Mouse (Mus musculus) bone marrow, adult 2 months (tissue): ENCODE results near the gene Stard13.

Experiments
- CTCF ChIP-seq: fragments of 200-500 bp; IDR thresholded peaks from 2 replicates; pipeline ENCODE4 v1.5.1; 2011; ENCODE audit warnings: low read length, control low read depth; ENCODE audit not compliant: control insufficient read depth, insufficient read depth
- POLR2A ChIP-seq: fragments of 200-500 bp; IDR thresholded peaks from 2 replicates; pipeline ENCODE4 v1.6.1; 2011; ENCODE audit warnings: low read depth, mild to moderate bottlenecking, control low read depth, low read length, borderline replicate concordance; ENCODE audit not compliant: control insufficient read depth

DNA sequence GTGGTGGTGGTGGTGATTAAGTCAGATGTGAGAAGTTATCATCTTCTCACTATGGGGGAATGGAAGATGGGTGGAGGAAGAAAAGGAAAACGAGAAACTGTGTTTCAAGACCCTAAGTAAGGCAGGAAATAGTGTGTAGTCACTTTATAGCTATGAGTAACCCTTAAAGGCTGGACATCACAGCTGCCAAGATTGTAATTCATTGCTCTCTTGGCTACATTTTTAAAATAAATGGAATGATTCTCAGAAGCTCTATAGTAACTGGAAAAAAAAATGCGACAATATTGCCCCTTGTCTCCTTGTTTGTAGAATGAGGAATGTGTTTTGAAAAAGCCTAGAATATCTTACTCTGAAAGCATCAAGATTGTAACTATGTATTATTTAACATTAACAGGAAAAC lies 41.4 kb downstream of the Stard13 start:
- no peak for TF ChIP-seq CTCF
- TF ChIP-seq POLR2A: no peak
